Mouse (Mus musculus): ENCODE measurements around the gene Rab40c. TPM values are rescaled to one million over a fixed set of nuclear protein-coding genes. Genes with fewer than 3 reads are reported as not detected.

Rab40c gene
- polyA plus RNA-seq, 1 experiment: 74.6 TPM

DNA sequence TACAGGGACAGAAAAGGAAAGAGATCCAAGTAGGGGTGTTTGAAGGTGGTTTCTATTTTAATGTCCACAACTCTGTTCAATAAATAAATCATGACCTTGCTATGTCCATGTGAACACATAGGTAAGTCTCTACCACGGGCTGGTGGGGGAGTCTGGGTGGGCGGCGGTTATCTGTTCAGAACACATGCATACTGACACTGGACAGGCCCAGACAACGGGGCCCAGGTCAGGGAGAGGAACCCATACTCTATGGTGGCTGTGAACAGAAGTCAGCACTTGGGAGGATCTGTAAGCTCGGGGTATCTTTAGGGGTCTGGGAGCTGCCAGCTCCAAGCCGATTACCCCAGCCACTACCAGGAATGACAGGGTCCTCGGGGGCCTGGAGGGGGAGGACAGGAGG lies 26.8 kb upstream of the Rab40c start:
- Histone ChIP-seq H3K4me1 (ENCODE audit: control insufficient read depth, insufficient read depth, low read length) (peaks cover 12% of the 10 kb centered on the region), H3K4me3 (replicated peaks; ENCODE audit: insufficient read depth, low read depth, low read length) (no peak overlapping the region), H3K27me3 (ENCODE audit: control insufficient read depth, insufficient read depth, low read length) (no peaks in the 10 kb centered on the region), H3K27ac (ENCODE audit: insufficient read depth, low read length) (no peak overlapping the region)
- WGBS: 68% methylated on average over 7 of the region's 7 CpGs
- DNase-seq: no peak
- TF ChIP-seq CTCF (IDR thresholded peaks at IDR 0.05; ENCODE audit: borderline replicate concordance, insufficient read depth, low read depth, low read length) (no peak), POLR2A (IDR thresholded peaks at IDR 0.05; ENCODE audit: borderline replicate concordance, insufficient read depth, low read length) (no peak)

DNA sequence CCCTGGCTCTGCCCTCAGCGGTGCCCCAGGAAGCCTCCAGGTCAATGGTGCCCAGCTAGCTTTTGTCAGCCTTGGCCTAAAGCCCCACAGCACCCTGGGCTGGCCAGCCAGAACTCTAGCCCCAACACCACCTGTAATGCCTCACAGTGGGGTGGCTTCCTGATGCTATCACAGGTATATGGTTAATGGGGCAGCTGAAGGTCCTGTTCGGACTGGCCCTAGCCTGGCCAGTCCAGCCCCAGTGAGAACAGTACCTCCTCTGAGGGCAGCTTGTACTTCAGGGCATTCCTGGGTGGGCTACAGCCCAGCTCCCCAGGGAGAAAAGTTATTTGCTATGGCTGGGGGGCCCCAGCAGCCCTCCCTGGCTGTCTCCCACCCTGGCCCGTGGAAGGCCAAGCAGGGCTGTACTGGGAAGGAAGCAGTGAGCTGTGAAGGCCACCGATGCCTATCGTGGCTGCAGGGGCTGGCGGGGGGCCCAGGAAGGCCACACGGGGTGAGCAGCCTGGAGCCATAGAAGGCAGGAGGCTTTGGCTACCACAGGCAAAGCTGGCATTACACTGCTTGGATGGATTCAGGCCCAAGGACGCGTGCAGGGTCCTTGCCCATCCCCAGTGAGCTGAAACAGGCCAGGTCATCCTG lies 26.1 kb upstream of the Rab40c start:
- Histone ChIP-seq H3K4me1 (ENCODE audit: control insufficient read depth, insufficient read depth, low read length) (peaks cover 12% of the 10 kb centered on the region), H3K4me3 (replicated peaks; ENCODE audit: insufficient read depth, low read depth, low read length) (no peak overlapping the region), H3K27me3 (ENCODE audit: control insufficient read depth, insufficient read depth, low read length) (no peaks in the 10 kb centered on the region), H3K27ac (ENCODE audit: insufficient read depth, low read length) (no peak overlapping the region)
- TF ChIP-seq POLR2A (IDR thresholded peaks at IDR 0.05; ENCODE audit: borderline replicate concordance, insufficient read depth, low read length) (no peak), CTCF (IDR thresholded peaks at IDR 0.05; ENCODE audit: borderline replicate concordance, insufficient read depth, low read depth, low read length) (no peak)
- no peak for DNase-seq
- 24% methylated on average over 9 of the region's 9 CpGs for WGBS

- 45% methylated on average over 6 of the region's 6 CpGs for WGBS
Measured at GRCm38 (mm10) chr17:25944366-25945163, 25.0 kb upstream of the Rab40c start, which contains the start of the genes Pigq and Nhlrc4. Pigq (minus strand) TSS chr17:25944936. Nhlrc4 (minus strand) TSS chr17:25944961.

GRCm38 (mm10) chr17:25943769-25944168 lies 24.2 kb upstream of the Rab40c start:
- TF ChIP-seq CTCF (IDR thresholded peaks at IDR 0.05; ENCODE audit: borderline replicate concordance, insufficient read depth, low read depth, low read length) (no peak), POLR2A (IDR thresholded peaks at IDR 0.05; ENCODE audit: borderline replicate concordance, insufficient read depth, low read length) (no peak)
- H3K27ac ChIP-seq (ENCODE audit: insufficient read depth, low read length): no peak overlapping the region
- H3K4me1 ChIP-seq (ENCODE audit: control insufficient read depth, insufficient read depth, low read length): peaks cover 4% of the 10 kb centered on the region
- 38% methylated on average over 9 of the region's 9 CpGs for WGBS
- no peak for DNase-seq
- no peaks in the 10 kb centered on the region for H3K27me3 ChIP-seq (ENCODE audit: control insufficient read depth, insufficient read depth, low read length)
- H3K4me3 ChIP-seq (replicated peaks; ENCODE audit: insufficient read depth, low read depth, low read length): no peak overlapping the region

More at GRCm38 (mm10) chr17:25944366-25945163, 25.0 kb upstream of the Rab40c start, which contains the start of the genes Pigq and Nhlrc4:
- peaks cover 4% of the 10 kb centered on the region for H3K4me1 ChIP-seq (ENCODE audit: control insufficient read depth, insufficient read depth, low read length)
- H3K27ac ChIP-seq (ENCODE audit: insufficient read depth, low read length): no peak within 1 kb of the TSS
- no peaks in the 10 kb centered on the region for H3K27me3 ChIP-seq (ENCODE audit: control insufficient read depth, insufficient read depth, low read length)
- H3K4me3 ChIP-seq (replicated peaks; ENCODE audit: insufficient read depth, low read depth, low read length): no peak within 1 kb of the TSS
- TF ChIP-seq CTCF (IDR thresholded peaks at IDR 0.05; ENCODE audit: borderline replicate concordance, insufficient read depth, low read depth, low read length) (no peak), POLR2A (IDR thresholded peaks at IDR 0.05; ENCODE audit: borderline replicate concordance, insufficient read depth, low read length) (no peak)
- no peak for DNase-seq

GRCm38 (mm10) chr17:25943221-25943620 lies 23.7 kb upstream of the Rab40c start:
- peaks cover 4% of the 10 kb centered on the region for H3K4me1 ChIP-seq (ENCODE audit: control insufficient read depth, insufficient read depth, low read length)
- WGBS: 77% methylated on average over 3 of the region's 3 CpGs
- H3K4me3 ChIP-seq (replicated peaks; ENCODE audit: insufficient read depth, low read depth, low read length): no peak overlapping the region
- no peaks in the 10 kb centered on the region for H3K27me3 ChIP-seq (ENCODE audit: control insufficient read depth, insufficient read depth, low read length)
- no peak for DNase-seq
- no peak overlapping the region for H3K27ac ChIP-seq (ENCODE audit: insufficient read depth, low read length)
- TF ChIP-seq CTCF (IDR thresholded peaks at IDR 0.05; ENCODE audit: borderline replicate concordance, insufficient read depth, low read depth, low read length): no peak
- no peak for TF ChIP-seq POLR2A (IDR thresholded peaks at IDR 0.05; ENCODE audit: borderline replicate concordance, insufficient read depth, low read length)

GRCm38 (mm10) chr17:25942597-25943151 lies 23.1 kb upstream of the Rab40c start:
- TF ChIP-seq CTCF (IDR thresholded peaks at IDR 0.05; ENCODE audit: borderline replicate concordance, insufficient read depth, low read depth, low read length) (no peak), POLR2A (IDR thresholded peaks at IDR 0.05; ENCODE audit: borderline replicate concordance, insufficient read depth, low read length) (no peak)
- Histone ChIP-seq H3K4me3 (replicated peaks; ENCODE audit: insufficient read depth, low read depth, low read length) (no peak overlapping the region), H3K4me1 (ENCODE audit: control insufficient read depth, insufficient read depth, low read length) (peaks cover 4% of the 10 kb centered on the region), H3K27me3 (ENCODE audit: control insufficient read depth, insufficient read depth, low read length) (no peaks in the 10 kb centered on the region), H3K27ac (ENCODE audit: insufficient read depth, low read length) (0 out of 2 replicates have a peak overlapping the region, but pooled peaks have one; percentile 15)
- 82% methylated on average over 2 of the region's 2 CpGs for WGBS
- no peak for DNase-seq

DNA sequence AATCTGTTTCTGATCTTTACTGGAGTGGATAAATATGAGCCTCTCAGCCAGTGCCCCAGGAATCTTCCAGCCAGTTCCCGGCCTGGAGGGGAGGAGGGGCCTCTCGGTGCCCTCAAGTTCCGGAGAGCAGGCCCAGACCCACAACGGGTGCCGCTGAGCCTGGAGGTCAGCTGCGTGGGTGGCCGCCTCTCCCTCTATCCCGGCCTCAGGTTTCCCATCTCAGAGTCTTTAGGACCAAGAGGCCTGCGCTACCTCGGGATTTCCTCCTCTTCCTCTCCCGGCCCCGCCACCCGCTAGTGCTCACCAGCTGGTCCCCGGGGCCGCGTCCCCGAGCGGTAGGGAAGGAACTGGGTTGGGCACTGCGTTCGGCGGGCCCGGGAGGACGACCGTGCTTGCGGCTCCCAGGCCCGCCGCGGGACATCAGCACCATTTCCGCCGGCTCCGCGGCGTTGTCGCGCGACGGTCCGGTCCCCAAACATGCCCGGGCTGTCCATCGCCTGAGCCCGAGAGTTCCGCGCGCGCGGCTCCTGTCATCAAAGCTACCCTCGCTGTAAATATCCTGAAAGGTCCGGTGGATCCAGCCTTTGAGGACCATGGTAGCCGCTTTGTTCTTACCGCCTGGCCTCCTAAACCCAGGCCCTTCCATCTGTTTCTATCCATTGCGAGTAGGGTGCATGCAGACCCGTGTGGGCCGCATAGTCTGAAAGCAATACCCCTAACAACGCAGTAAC lies 22.1 kb upstream of the Rab40c start:
- peak overlapping the region; percentile 81 for H3K4me3 ChIP-seq (replicated peaks; ENCODE audit: insufficient read depth, low read depth, low read length)
- TF ChIP-seq POLR2A (IDR thresholded peaks at IDR 0.05; ENCODE audit: borderline replicate concordance, insufficient read depth, low read length) (peak; percentile 71), CTCF (IDR thresholded peaks at IDR 0.05; ENCODE audit: borderline replicate concordance, insufficient read depth, low read depth, low read length) (no peak)
- H3K4me1 ChIP-seq (ENCODE audit: control insufficient read depth, insufficient read depth, low read length): peaks cover 4% of the 10 kb centered on the region
- WGBS: 3% methylated on average over 54 of the region's 54 CpGs
- peak overlapping the region; percentile 91 for H3K27ac ChIP-seq (ENCODE audit: insufficient read depth, low read length)
- DNase-seq: peak; percentile 85 to 89
- no peaks in the 10 kb centered on the region for H3K27me3 ChIP-seq (ENCODE audit: control insufficient read depth, insufficient read depth, low read length)
